Mouse (Mus musculus): Measurements from ENCODE around the gene Atrnl1. TPM values are rescaled to one million over a fixed set of nuclear protein-coding genes. Genes with fewer than 3 reads are reported as not detected.

The Atrnl1 gene
- polyA plus RNA-seq, 1 experiment from 2014 or later: 2.6 TPM

DNA sequence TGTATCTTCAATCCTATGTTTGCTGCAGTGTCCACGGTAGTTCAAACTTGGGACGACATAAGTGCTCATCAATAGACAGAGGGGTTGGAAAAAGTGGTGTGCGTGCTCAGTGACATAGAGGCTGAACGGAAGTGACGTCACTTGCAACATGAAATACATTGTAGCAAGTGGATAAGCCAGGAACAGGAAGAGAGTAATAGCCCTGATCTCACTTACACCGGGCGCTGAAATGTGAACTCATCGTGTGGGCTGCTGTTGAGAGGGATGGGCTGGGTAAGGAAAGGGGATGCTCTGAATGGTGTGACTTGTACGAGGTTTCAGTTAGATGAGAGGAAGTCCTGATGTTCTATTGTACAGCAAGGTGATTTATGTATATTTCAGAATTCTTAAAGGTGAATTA lies 8.3 kb downstream of the Atrnl1 start:
- Histone ChIP-seq H3K4me2 (ENCODE audit: low read depth, low read length) (no peak overlapping the region), H3K36me3 (ENCODE audit: control insufficient read depth, insufficient read depth) (no peaks in the 10 kb centered on the region), H3K4me1 (ENCODE audit: control insufficient read depth, insufficient read depth, low read length) (no peaks in the 10 kb centered on the region), H3K27me3 (ENCODE audit: control insufficient read depth, insufficient read depth, low read length) (no peaks in the 10 kb centered on the region), H3K27ac (ENCODE audit: low read length) (no peak overlapping the region), H3K9ac (ENCODE audit: low read length) (no peak overlapping the region), H3K4me3 (ENCODE audit: low read length) (no peak overlapping the region), H3K9me3 (replicated peaks; ENCODE audit: control insufficient read depth, low read length) (no peaks in the 10 kb centered on the region)
- no peak for ATAC-seq (replicated peaks; ENCODE audit: extremely low read depth, insufficient read depth, low FRiP score)
- 72% methylated on average over 9 of the region's 9 CpGs for WGBS

DNA sequence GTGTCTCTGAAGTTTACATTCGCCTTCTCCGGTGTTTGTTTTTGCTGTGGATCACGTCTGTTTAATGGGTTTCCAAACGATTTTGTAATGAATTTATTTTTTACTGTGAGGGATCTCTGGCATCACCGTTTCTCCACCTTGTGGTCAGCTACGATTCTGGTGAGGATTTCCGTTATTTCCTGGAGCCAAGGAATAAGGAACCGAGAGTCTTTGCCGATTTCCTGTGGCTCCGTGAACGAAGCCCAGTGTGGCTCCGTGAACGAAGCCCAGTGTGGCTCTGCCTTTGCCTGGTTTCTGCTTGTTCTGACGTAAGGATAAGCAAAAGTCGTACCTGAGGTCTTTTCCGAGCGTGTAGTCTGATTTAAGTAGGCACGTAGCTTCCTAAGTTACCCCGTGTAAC lies 11.0 kb downstream of the Atrnl1 start:
- no peaks in the 10 kb centered on the region for H3K27me3 ChIP-seq (ENCODE audit: control insufficient read depth, insufficient read depth, low read length)
- no peaks in the 10 kb centered on the region for H3K36me3 ChIP-seq (ENCODE audit: control insufficient read depth, insufficient read depth)
- no peaks in the 10 kb centered on the region for H3K9me3 ChIP-seq (replicated peaks; ENCODE audit: control insufficient read depth, low read length)
- no peak overlapping the region for H3K27ac ChIP-seq (ENCODE audit: low read length)
- H3K4me3 ChIP-seq (ENCODE audit: low read length): no peak overlapping the region
- ATAC-seq (replicated peaks; ENCODE audit: extremely low read depth, insufficient read depth, low FRiP score): no peak
- H3K4me2 ChIP-seq (ENCODE audit: low read depth, low read length): no peak overlapping the region
- H3K9ac ChIP-seq (ENCODE audit: low read length): no peak overlapping the region
- WGBS: 80% methylated on average over 19 of the region's 19 CpGs
- no peaks in the 10 kb centered on the region for H3K4me1 ChIP-seq (ENCODE audit: control insufficient read depth, insufficient read depth, low read length)

DNA sequence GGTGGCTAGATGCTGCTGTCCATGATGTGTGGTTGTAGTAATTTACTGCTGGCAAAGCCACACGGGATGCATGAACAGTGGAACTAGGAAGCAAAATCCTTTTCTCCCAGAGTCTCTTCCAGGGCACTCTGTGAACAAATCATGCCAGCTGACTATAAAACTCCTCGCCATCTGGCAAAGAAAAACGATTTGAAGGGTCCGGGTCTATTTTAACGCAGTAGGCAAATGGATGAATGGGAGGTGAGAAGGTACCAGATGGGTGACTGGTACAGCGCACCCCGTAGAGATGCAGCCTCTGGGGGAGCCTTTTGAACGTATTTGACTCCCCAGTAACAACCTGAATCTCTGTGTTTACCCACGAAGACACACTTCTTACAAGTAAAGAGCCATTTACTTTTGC lies 14.9 kb downstream of the Atrnl1 start:
- H3K9me3 ChIP-seq (replicated peaks; ENCODE audit: control insufficient read depth, low read length): no peaks in the 10 kb centered on the region
- H3K36me3 ChIP-seq (ENCODE audit: control insufficient read depth, insufficient read depth): no peaks in the 10 kb centered on the region
- H3K27me3 ChIP-seq (ENCODE audit: control insufficient read depth, insufficient read depth, low read length): no peaks in the 10 kb centered on the region
- H3K9ac ChIP-seq (ENCODE audit: low read length): no peak overlapping the region
- no peaks in the 10 kb centered on the region for H3K4me1 ChIP-seq (ENCODE audit: control insufficient read depth, insufficient read depth, low read length)
- H3K27ac ChIP-seq (ENCODE audit: low read length): no peak overlapping the region
- H3K4me2 ChIP-seq (ENCODE audit: low read depth, low read length): no peak overlapping the region
- no peak overlapping the region for H3K4me3 ChIP-seq (ENCODE audit: low read length)
- WGBS: 91% methylated on average over 9 of the region's 9 CpGs
- no peak for ATAC-seq (replicated peaks; ENCODE audit: extremely low read depth, insufficient read depth, low FRiP score)

DNA sequence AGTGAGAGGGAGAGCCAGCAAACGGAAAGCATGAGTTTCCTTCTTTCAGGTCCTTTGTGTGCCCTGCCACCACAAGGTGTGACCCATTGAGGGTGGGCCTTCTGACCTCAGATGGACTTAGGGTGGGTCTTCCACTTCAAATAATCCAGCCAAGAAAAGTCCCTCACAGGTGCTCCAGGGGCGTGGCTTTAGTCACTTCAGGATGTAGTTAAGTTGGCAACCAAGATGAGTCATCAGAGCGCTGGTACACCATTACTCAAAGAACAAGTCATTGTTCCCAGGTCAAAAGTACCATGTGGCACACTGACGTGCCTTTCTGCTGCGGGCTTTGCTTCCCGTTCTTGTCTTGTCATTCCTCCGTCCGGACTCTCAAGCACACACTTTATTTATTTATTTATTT lies 16.4 kb downstream of the Atrnl1 start:
- Histone ChIP-seq H3K27me3 (ENCODE audit: control insufficient read depth, insufficient read depth, low read length) (no peaks in the 10 kb centered on the region), H3K9me3 (replicated peaks; ENCODE audit: control insufficient read depth, low read length) (no peaks in the 10 kb centered on the region), H3K4me3 (ENCODE audit: low read length) (no peak overlapping the region), H3K4me2 (ENCODE audit: low read depth, low read length) (no peak overlapping the region), H3K4me1 (ENCODE audit: control insufficient read depth, insufficient read depth, low read length) (no peaks in the 10 kb centered on the region), H3K9ac (ENCODE audit: low read length) (no peak overlapping the region), H3K36me3 (ENCODE audit: control insufficient read depth, insufficient read depth) (no peaks in the 10 kb centered on the region), H3K27ac (ENCODE audit: low read length) (no peak overlapping the region)
- WGBS: 80% methylated on average over 8 of the region's 8 CpGs
- no peak for ATAC-seq (replicated peaks; ENCODE audit: extremely low read depth, insufficient read depth, low FRiP score)

DNA sequence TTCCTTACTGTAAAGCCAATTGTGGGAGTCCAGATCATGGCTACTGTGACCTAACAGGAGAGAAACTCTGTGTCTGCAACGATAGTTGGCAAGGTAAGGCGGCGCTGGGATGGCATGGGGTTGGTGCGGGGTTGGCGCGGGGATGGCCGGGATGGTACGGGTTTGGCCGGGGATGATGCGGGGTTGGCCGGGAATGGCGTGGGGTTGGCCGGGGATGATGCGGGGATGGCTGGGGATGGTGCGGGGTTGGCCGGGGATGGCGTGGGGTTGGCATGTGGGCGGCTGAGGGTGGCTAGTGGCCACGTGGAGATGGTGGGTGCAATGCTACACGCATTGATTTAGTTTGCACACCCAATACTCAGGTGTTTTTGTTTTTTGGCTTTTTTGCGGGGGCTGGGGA lies 31.7 kb downstream of the Atrnl1 start:
- Histone ChIP-seq H3K9ac (ENCODE audit: low read length) (no peak overlapping the region), H3K4me1 (ENCODE audit: control insufficient read depth, insufficient read depth, low read length) (no peaks in the 10 kb centered on the region), H3K27ac (ENCODE audit: low read length) (no peak overlapping the region), H3K4me3 (ENCODE audit: low read length) (no peak overlapping the region), H3K9me3 (replicated peaks; ENCODE audit: control insufficient read depth, low read length) (no peaks in the 10 kb centered on the region), H3K27me3 (ENCODE audit: control insufficient read depth, insufficient read depth, low read length) (no peaks in the 10 kb centered on the region), H3K36me3 (ENCODE audit: control insufficient read depth, insufficient read depth) (peaks cover 3% of the 10 kb centered on the region; the same call in 1 of the 2 replicates), H3K4me2 (ENCODE audit: low read depth, low read length) (no peak overlapping the region)
- no peak for ATAC-seq (replicated peaks; ENCODE audit: extremely low read depth, insufficient read depth, low FRiP score)
- 93% methylated on average over 21 of the region's 21 CpGs for WGBS

DNA sequence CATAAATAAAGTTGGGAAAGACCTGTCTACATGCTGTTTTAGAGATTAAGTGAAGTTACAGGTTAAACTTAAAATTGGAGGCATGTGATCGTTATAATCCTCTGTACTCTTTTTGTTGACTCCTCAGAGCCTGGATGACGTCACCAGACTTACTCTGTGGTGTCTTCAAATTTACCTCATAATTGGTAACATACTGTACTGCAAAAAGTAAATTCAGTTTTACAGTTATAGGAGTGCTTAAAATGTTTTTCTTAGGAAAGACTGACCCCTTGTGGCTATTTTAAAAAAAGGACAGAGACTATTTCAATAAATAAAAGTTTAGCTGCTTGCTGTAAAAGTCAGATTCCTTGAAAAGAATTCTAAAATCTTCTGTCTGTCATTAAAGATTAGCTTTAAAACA lies 32.1 kb downstream of the Atrnl1 start:
- H3K4me2 ChIP-seq (ENCODE audit: low read depth, low read length): no peak overlapping the region
- no peaks in the 10 kb centered on the region for H3K9me3 ChIP-seq (replicated peaks; ENCODE audit: control insufficient read depth, low read length)
- no peak for ATAC-seq (replicated peaks; ENCODE audit: extremely low read depth, insufficient read depth, low FRiP score)
- no peaks in the 10 kb centered on the region for H3K4me1 ChIP-seq (ENCODE audit: control insufficient read depth, insufficient read depth, low read length)
- no peaks in the 10 kb centered on the region for H3K27me3 ChIP-seq (ENCODE audit: control insufficient read depth, insufficient read depth, low read length)
- H3K27ac ChIP-seq (ENCODE audit: low read length): no peak overlapping the region
- H3K36me3 ChIP-seq (ENCODE audit: control insufficient read depth, insufficient read depth): peaks cover 3% of the 10 kb centered on the region
- no peak overlapping the region for H3K9ac ChIP-seq (ENCODE audit: low read length)
- WGBS: 46% methylated on average over 2 of the region's 2 CpGs
- H3K4me3 ChIP-seq (ENCODE audit: low read length): no peak overlapping the region

DNA sequence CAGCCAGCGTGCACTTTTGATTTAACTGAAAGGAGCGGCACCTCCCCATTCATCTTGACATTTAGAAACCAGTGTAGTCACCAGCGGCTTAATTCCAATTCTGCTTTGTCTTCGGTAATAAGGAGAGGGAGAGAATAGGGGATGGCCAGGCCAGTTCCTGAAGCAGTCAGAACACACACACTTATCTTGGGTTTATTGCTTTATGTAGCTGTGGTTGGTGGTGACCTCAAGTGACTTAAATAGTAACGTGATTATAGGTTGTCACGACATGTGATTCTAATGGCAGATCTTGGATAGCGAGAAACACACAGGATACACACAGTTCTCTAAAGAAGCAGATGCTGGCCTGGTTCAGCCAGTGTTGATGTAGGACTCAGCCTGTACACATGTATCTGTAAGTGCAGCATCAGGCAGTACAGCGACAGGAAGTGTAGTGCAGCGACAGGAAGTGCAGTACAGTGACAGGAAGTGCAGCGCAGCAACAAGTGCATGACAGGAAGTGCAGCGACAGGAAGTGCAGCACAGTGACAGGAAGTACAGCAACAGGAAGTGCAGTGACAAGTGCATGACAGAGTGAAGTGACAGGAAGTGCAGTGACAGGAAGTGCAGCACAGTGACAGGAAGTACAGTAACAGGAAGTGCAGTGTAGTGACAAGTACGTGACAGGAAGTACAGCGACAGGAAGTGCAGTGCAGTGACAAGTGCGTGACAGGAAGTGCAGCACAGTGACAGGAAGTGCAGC lies 37.5 kb downstream of the Atrnl1 start:
- WGBS: 85% methylated on average over 14 of the region's 14 CpGs
- Histone ChIP-seq H3K4me1 (ENCODE audit: control insufficient read depth, insufficient read depth, low read length) (no peaks in the 10 kb centered on the region), H3K27ac (ENCODE audit: low read length) (no peak overlapping the region), H3K27me3 (ENCODE audit: control insufficient read depth, insufficient read depth, low read length) (no peaks in the 10 kb centered on the region), H3K36me3 (ENCODE audit: control insufficient read depth, insufficient read depth) (peaks cover 7% of the 10 kb centered on the region), H3K9me3 (replicated peaks; ENCODE audit: control insufficient read depth, low read length) (peaks cover 6% of the 10 kb centered on the region), H3K4me2 (ENCODE audit: low read depth, low read length) (no peak overlapping the region), H3K9ac (ENCODE audit: low read length) (no peak overlapping the region), H3K4me3 (ENCODE audit: low read length) (no peak overlapping the region)
- ATAC-seq (replicated peaks; ENCODE audit: extremely low read depth, insufficient read depth, low FRiP score): no peak

DNA sequence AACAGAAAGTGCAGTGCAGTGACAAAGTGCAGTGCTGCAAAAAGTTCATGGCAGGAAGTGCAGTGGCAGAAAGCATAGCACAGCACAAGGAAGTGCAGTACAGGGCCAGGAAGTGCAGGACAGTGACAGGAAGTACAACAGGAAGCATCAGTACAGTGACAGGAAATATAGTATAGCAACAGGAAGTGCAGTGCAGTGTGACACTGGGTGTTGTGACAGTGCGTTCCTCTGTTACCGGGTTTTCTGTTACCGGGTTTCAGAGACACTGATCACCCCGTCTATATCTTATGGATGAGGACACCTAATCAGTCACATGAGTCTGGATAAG lies 38.1 kb downstream of the Atrnl1 start:
- WGBS: 96% methylated on average over 4 of the region's 4 CpGs
- Histone ChIP-seq H3K27me3 (ENCODE audit: control insufficient read depth, insufficient read depth, low read length) (no peaks in the 10 kb centered on the region), H3K27ac (ENCODE audit: low read length) (no peak overlapping the region), H3K4me3 (ENCODE audit: low read length) (no peak overlapping the region), H3K4me2 (ENCODE audit: low read depth, low read length) (no peak overlapping the region), H3K36me3 (ENCODE audit: control insufficient read depth, insufficient read depth) (peaks cover 7% of the 10 kb centered on the region), H3K4me1 (ENCODE audit: control insufficient read depth, insufficient read depth, low read length) (no peaks in the 10 kb centered on the region), H3K9me3 (replicated peaks; ENCODE audit: control insufficient read depth, low read length) (peaks cover 6% of the 10 kb centered on the region), H3K9ac (ENCODE audit: low read length) (no peak overlapping the region)
- no peak for ATAC-seq (replicated peaks; ENCODE audit: extremely low read depth, insufficient read depth, low FRiP score)

DNA sequence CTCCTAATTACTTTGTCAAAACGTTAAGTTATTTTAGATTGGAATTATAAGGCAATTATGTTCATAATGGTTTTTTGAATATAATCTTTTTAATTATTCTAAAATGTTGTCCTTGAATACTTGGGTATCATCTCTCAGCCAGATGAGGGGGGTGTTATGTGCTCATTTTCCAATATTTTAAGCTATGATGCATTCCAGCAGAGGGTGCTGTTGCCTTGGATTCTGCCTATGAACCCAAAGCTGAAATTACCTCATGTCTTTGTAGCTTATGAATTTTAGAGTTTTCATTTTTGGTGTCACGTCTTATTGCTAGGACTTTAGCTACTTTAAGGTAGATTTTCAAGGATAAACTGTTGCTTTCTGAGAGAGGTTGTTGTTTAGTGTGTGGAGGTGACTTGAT lies 44.2 kb downstream of the Atrnl1 start:
- Histone ChIP-seq H3K27me3 (ENCODE audit: control insufficient read depth, insufficient read depth, low read length) (no peaks in the 10 kb centered on the region), H3K9me3 (replicated peaks; ENCODE audit: control insufficient read depth, low read length) (no peaks in the 10 kb centered on the region), H3K4me3 (ENCODE audit: low read length) (no peak overlapping the region), H3K36me3 (ENCODE audit: control insufficient read depth, insufficient read depth) (peaks cover 11% of the 10 kb centered on the region), H3K9ac (ENCODE audit: low read length) (no peak overlapping the region), H3K4me2 (ENCODE audit: low read depth, low read length) (no peak overlapping the region), H3K27ac (ENCODE audit: low read length) (no peak overlapping the region), H3K4me1 (ENCODE audit: control insufficient read depth, insufficient read depth, low read length) (no peaks in the 10 kb centered on the region)
- ATAC-seq (replicated peaks; ENCODE audit: extremely low read depth, insufficient read depth, low FRiP score): no peak
- WGBS: 56% methylated on average over 2 of the region's 2 CpGs
